Mouse (Mus musculus) lung, postnatal 0 days (tissue): Measurements from ENCODE around the gene E2f7. TPM values are rescaled to one million over a fixed set of nuclear protein-coding genes. Genes with fewer than 3 reads are reported as not detected.
A peak's percentile ranks its signal among the peaks of the same experiment; 100 is the strongest.

Experiments used
- ATAC-seq: fragments of 200-750 bp; cut with Nextera tagmentation; 2 replicates; pipeline ENCODE4 v1.8.0; 2017; ENCODE audit warnings: moderate library complexity
- DNase-seq: peaks from one replicate; pipeline ENCODE4 v3.0.0-alpha.2; 2016; ENCODE audit warnings: low spot score
- H3K27ac ChIP-seq: fragments of 300-500 bp; sonication (generic); 2 replicates; pipeline ENCODE4 v1.5.1; 2014; ENCODE audit warnings: antibody characterized with exemption, mild to moderate bottlenecking, low read length, mixed read lengths
- H3K27me3 ChIP-seq: fragments of 300-500 bp; sonication (generic); replicated peaks from 2 replicates; pipeline ENCODE4 v1.6.1; 2014; ENCODE audit warnings: low read length, mixed read lengths; ENCODE audit not compliant: insufficient read depth
- H3K36me3 ChIP-seq: fragments of 300-500 bp; sonication (generic); 2 replicates; pipeline ENCODE4 v1.6.1; 2014; ENCODE audit warnings: low read length, mixed read lengths; ENCODE audit not compliant: insufficient read depth
- H3K4me1 ChIP-seq: fragments of 300-500 bp; sonication (generic); 2 replicates; pipeline ENCODE4 v1.6.1; 2014; ENCODE audit warnings: antibody characterized with exemption, low read depth, low read length, mixed read lengths; ENCODE audit not compliant: insufficient read depth
- H3K4me2 ChIP-seq: fragments of 300-500 bp; sonication (generic); replicated peaks from 2 replicates; pipeline ENCODE4 v1.6.1; 2014; ENCODE audit warnings: low read depth, mild to moderate bottlenecking, low read length, moderate library complexity, mixed read lengths
- H3K4me3 ChIP-seq: fragments of 300-500 bp; sonication (generic); 2 replicates; pipeline ENCODE4 v1.5.1; 2014; ENCODE audit warnings: low read depth, low read length
- H3K9ac ChIP-seq: fragments of 300-500 bp; sonication (generic); replicated peaks from 2 replicates; pipeline ENCODE4 v1.6.1; 2014; ENCODE audit warnings: low read depth, mild to moderate bottlenecking
- H3K9me3 ChIP-seq: fragments of 300-500 bp; sonication (generic); 2 replicates; pipeline ENCODE4 v1.6.1; 2016; ENCODE audit warnings: low read length, mixed read lengths
- CTCF ChIP-seq: IDR thresholded peaks from 2 replicates; pipeline ENCODE4 v1.5.1; 2016; ENCODE audit warnings: antibody characterized with exemption, mild to moderate bottlenecking
- EP300 ChIP-seq: IDR thresholded peaks from 2 replicates; pipeline ENCODE4 v1.6.1; 2016; ENCODE audit warnings: antibody characterized with exemption, mild to moderate bottlenecking, control low read depth
- WGBS: fragments of 180-500 bp; shearing (Covaris S2); extraction: QIAGEN DNeasy Blood & Tissue Kit; methylation state at CpG from one replicate; pipeline ENCODE4 v1.1.7; 2014; 5-methylcytosine and 5-hydroxymethylcytosine counted together
- polyA plus RNA-seq: library from polyadenylated mRNA; unstranded; fragments of >200 nt; fragmentation: Nextera tagmentation; extraction: Ambion mirVana; gene quantifications from 2 replicates; pipeline ENCODE4 v1.2.1, GENCODE M21; 2015

Gene E2f7
- polyA plus RNA-seq, 1 experiment from 2014 or later: 4.8 TPM

DNA sequence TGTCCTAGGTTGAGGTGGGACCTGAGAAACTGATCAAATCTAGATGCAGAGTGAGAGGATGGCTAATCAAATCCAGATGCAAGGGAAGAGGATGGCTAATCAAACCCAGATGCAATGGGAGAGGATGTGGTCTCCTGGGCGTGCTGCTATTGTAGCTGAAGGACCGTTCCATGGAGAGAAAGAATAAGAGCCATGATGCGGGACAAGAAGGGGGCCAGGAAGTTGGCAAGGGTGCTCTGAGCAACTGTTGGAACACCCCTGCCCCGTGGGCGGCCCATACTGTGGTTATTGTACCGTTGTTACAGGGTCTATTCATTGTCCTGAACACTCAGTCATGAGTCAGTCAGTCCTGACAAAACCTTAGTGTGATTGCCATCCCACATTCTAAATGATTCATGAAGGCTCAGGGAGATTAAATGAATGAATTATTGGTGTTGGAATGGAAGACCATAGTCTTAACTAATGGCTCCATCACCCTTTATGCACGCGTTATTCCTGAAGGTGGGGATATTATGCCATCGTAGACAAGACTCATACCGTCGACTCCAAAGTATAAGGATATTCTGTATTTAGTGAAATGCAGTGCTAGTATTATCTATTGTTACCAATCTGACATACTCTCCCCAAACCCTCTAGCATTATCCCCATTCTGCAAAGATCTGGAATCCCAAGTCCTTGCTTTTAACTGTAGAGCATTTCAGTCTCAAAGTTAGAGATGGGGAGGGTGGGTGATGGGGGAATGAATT, 59.2 kb downstream of the E2f7 start:
- no peaks in the 10 kb centered on the region for H3K9me3 ChIP-seq
- WGBS: 83% methylated on average over 11 of the region's 11 CpGs
- H3K36me3 ChIP-seq: no peaks in the 10 kb centered on the region
- H3K27me3 ChIP-seq: no peaks in the 10 kb centered on the region
- H3K4me1 ChIP-seq: no peaks in the 10 kb centered on the region
- DNase-seq (no peak), ATAC-seq (no peak)
- no peak overlapping the region for H3K9ac ChIP-seq
- no peak for TF ChIP-seq EP300
- TF ChIP-seq CTCF: peak; percentile 26; the same call in 1 of the 2 replicates
- H3K4me3 ChIP-seq: no peak overlapping the region
- H3K4me2 ChIP-seq: no peak overlapping the region
- H3K27ac ChIP-seq: no peak overlapping the region

DNA sequence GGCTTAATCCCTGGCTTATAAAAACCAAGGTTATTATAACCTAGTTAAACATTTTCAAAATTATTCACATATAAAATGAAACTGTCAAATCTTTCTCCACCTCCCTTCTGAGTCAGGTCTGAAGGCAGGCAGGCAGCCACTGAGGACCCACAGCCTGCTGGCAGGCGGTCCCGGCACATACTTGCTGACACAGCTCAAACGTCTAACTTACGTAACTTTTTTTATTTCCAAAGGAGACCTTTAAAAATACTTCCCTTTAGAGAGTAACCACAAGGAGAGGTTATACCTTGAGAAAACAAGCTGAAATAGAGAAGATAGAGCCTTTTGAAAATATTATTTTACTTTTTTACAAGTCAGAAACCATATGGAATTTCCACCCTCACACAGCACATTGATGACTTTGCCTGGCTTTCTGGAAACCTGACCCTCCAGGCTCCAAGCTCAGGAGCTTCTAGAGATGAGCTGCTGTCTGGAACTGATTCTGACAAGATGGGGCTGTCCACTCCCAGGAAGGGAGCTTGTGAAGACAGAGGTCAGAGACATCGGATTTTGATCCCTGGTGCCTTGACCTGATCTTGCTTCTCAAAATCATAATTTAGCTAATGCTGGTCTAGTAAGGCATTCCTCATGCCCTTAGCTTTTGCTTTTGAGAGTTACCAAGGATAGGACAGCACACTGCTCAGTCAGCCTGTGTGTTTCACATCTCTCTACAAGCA, 59.9 kb downstream of the E2f7 start:
- DNase-seq (peak; percentile 49), ATAC-seq (peak; percentile 41; the same call in 1 of the 2 replicates)

GRCm38 (mm10) chr10:110806471-110806870, 61.2 kb downstream of the E2f7 start:
- no peak for DNase-seq
- WGBS: 69% methylated on average over 8 of the region's 8 CpGs

More for the DNA sequence above, 59.9 kb downstream of the E2f7 start:
- Histone ChIP-seq H3K9me3 (no peaks in the 10 kb centered on the region), H3K4me1 (no peaks in the 10 kb centered on the region), H3K27me3 (no peaks in the 10 kb centered on the region), H3K4me3 (no peak overlapping the region), H3K36me3 (no peaks in the 10 kb centered on the region), H3K4me2 (no peak overlapping the region), H3K27ac (no peak overlapping the region), H3K9ac (no peak overlapping the region)
- TF ChIP-seq EP300 (no peak), CTCF (no peak)
- WGBS: 28% methylated on average over 5 of the region's 5 CpGs

DNA sequence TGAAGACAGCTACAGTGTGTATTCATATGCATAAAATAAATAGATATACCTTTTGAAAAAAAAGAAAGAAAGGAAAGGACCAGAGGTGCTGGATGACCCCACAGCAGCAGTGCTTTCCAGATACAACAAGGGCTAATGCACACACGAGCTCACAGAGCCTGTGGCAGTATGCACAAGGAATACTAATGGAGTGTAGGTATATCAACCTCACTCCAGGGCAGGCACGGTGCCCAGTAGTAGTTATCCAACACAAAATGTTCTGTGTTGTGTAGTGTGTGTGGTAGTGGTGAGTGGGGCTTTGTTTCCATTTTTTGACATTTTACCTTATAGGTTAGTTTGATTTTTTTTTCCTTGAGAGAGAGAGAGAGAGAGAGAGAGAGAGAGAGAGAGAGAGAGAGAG, 65.3 kb downstream of the E2f7 start:
- Histone ChIP-seq H3K4me2 (no peak overlapping the region), H3K27me3 (no peaks in the 10 kb centered on the region), H3K4me1 (no peaks in the 10 kb centered on the region), H3K9ac (no peak overlapping the region), H3K27ac (no peak overlapping the region), H3K9me3 (no peaks in the 10 kb centered on the region), H3K36me3 (no peaks in the 10 kb centered on the region), H3K4me3 (no peak overlapping the region)
- WGBS: 81% methylated on average over 2 of the region's 2 CpGs
- no peak for TF ChIP-seq EP300
- TF ChIP-seq CTCF: no peak
- ATAC-seq: no peak
- no peak for DNase-seq

More at GRCm38 (mm10) chr10:110806471-110806870, 61.2 kb downstream of the E2f7 start:
- Histone ChIP-seq H3K27me3 (no peaks in the 10 kb centered on the region), H3K27ac (no peak overlapping the region), H3K9ac (no peak overlapping the region), H3K4me1 (no peaks in the 10 kb centered on the region), H3K4me2 (no peak overlapping the region), H3K36me3 (no peaks in the 10 kb centered on the region), H3K4me3 (no peak overlapping the region), H3K9me3 (no peaks in the 10 kb centered on the region)
- TF ChIP-seq EP300 (no peak), CTCF (no peak)
- ATAC-seq: no peak

DNA sequence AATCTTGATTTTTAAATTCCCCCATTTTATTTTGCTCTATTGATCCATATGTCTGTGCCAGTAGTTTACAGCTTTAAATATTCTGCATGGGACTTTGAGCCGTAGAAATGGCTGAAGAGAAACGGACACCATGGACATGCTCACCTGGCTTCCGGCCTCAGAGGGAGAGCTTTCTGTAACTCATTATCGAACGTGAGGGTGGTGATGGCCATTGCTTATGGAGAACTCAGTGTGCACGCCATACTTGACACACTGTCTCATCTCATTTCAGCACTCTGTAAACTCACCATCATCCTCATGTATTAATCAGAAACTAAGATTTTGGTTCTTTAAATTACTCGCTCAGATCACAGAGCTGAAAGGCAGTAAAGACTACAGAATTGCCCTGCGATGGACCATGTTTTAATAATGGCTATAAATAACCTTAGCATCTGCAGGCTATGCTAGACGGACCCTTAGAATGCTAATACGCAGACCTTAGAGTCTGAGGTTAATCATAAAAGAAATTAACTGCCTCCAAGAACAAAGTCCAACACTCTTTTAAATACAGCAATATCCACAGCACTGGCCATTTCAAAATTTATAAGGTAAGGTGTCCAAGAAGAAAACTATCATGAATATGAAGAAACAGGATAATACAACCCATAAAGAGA, 66.1 kb downstream of the E2f7 start:
- H3K4me1 ChIP-seq: no peaks in the 10 kb centered on the region
- H3K9ac ChIP-seq: no peak overlapping the region
- no peak overlapping the region for H3K27ac ChIP-seq
- TF ChIP-seq CTCF: no peak
- TF ChIP-seq EP300: no peak
- H3K27me3 ChIP-seq: no peaks in the 10 kb centered on the region
- H3K9me3 ChIP-seq: no peaks in the 10 kb centered on the region
- H3K36me3 ChIP-seq: no peaks in the 10 kb centered on the region
- no peak for ATAC-seq
- no peak overlapping the region for H3K4me3 ChIP-seq
- H3K4me2 ChIP-seq: no peak overlapping the region
- WGBS: 85% methylated on average over 10 of the region's 10 CpGs
- DNase-seq: no peak

DNA sequence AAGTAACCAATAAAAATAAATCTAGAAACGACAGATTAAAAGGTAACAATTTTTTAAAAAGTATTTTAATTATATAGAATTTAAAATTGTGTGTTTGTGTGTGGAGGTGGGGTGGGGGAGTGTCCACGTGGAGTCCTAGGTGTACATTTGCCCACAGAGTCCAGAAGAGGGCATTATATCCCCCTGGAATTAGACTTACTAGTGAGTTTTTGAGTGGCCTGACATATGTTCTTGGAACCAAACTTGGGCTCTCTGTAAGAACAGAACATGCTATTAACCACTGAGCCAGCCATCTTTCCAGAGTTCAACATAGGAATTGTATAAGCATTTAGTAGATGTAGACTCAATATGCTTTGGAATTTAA, 66.6 kb downstream of the E2f7 start:
- ATAC-seq (no peak), DNase-seq (no peak)
- 45% methylated on average over 2 of the region's 2 CpGs for WGBS
- TF ChIP-seq CTCF (peak; percentile 34), EP300 (no peak)
- H3K9me3 ChIP-seq: no peaks in the 10 kb centered on the region
- H3K4me2 ChIP-seq: no peak overlapping the region
- H3K27me3 ChIP-seq: no peaks in the 10 kb centered on the region
- no peak overlapping the region for H3K27ac ChIP-seq
- no peaks in the 10 kb centered on the region for H3K36me3 ChIP-seq
- no peak overlapping the region for H3K9ac ChIP-seq
- no peaks in the 10 kb centered on the region for H3K4me1 ChIP-seq
- no peak overlapping the region for H3K4me3 ChIP-seq
